In genomic region chr3:126463119-126463815, GRCm38 (mm10) we compare ENCODE assay signal across 13 mouse cellular contexts.
DNase-seq lines count a peak whose midpoint lies in the region; ATAC-seq and TF ChIP-seq lines count a peak whose summit lies in the region.
"Had no signal": no experiment of that assay in that cellular context is flagged by ENCODE, and none has a peak within 500 bp of the region (broad histone marks: within the 10 kb centered on the region; RNA-seq: fewer than 3 reads in every experiment).

No protein-coding gene starts in this region.

- TF ChIP-seq POLR2A in liver, adult 2 months (IDR thresholded peaks at IDR 0.05; ENCODE audit: extremely low read depth, insufficient read depth, low read length): no peak

- H3K4me3 ChIP-seq in liver, adult 2 months (ENCODE audit: insufficient read depth, low read depth, low read length): no peak overlapping the region
- no peak overlapping the region for H3K4me3 ChIP-seq in liver, embryonic 11.5 days (ENCODE audit: low read depth, low read length)
- no peak overlapping the region for H3K4me3 ChIP-seq in lung, postnatal 0 days (ENCODE audit: low read depth, low read length)

- H3K36me3 ChIP-seq in liver, adult 2 months (ENCODE audit: control insufficient read depth, insufficient read depth, low read length): no peaks in the 10 kb centered on the region
- no peaks in the 10 kb centered on the region for H3K36me3 ChIP-seq in liver, embryonic 11.5 days (ENCODE audit: control insufficient read depth, insufficient read depth, low read length)
- H3K36me3 ChIP-seq in lung, postnatal 0 days (ENCODE audit: insufficient read depth, low read length): no peaks in the 10 kb centered on the region

- ATAC-seq in liver, embryonic 11.5 days (replicated peaks; ENCODE audit: low FRiP score): no peak
- peak; percentile 72 for ATAC-seq in lung, postnatal 0 days
- ATAC-seq: hindbrain, embryonic 16.5 days had no signal

- intact Hi-C loops in gastrocnemius, postnatal 36 days (cut with DNase I): no loop called here

- H3K27ac ChIP-seq in liver, adult 2 months (replicated peaks; ENCODE audit: insufficient read depth, low read depth, low read length): no peak overlapping the region
- H3K27ac ChIP-seq in liver, embryonic 11.5 days (ENCODE audit: low read depth, low read length): no peak overlapping the region
- no peak overlapping the region for H3K27ac ChIP-seq in lung, postnatal 0 days (ENCODE audit: low read length)

- WGBS in liver, adult 2 months: 57% methylated on average over 4 of the region's 4 CpGs
- WGBS in liver, embryonic 11.5 days: 74% methylated on average over 4 of the region's 4 CpGs
- 60% methylated on average over 4 of the region's 4 CpGs for WGBS in lung, postnatal 0 days

- H3K4me2 ChIP-seq in liver, embryonic 11.5 days: no peak overlapping the region
- H3K4me2 ChIP-seq in lung, postnatal 0 days (replicated peaks; ENCODE audit: low read depth, low read length): no peak overlapping the region

- no peak overlapping the region for H3K9ac ChIP-seq in liver, adult 2 months (ENCODE audit: low read depth, low read length)
- no peak overlapping the region for H3K9ac ChIP-seq in liver, embryonic 11.5 days (ENCODE audit: low read depth, low read length)
- no peak overlapping the region for H3K9ac ChIP-seq in lung, postnatal 0 days (replicated peaks; ENCODE audit: low read depth)

- H3K9me3 ChIP-seq in liver, embryonic 11.5 days (ENCODE audit: control insufficient read depth, low read length): no peaks in the 10 kb centered on the region
- no peaks in the 10 kb centered on the region for H3K9me3 ChIP-seq in lung, postnatal 0 days (ENCODE audit: low read length)

- no peaks in the 10 kb centered on the region for H3K79me2 ChIP-seq in liver, adult 2 months (ENCODE audit: control insufficient read depth, insufficient read depth, low read length)

- TF ChIP-seq EP300 in lung, postnatal 0 days (IDR thresholded peaks at IDR 0.05): no peak

- DNase-seq in adrenal gland, adult 2 months: peak; percentile 16
- DNase-seq in adrenal gland, adult 8-10 months: no peak
- DNase-seq in liver, adult 2 months (ENCODE audit: extremely low read depth, low read depth, low spot score): peak; percentile 51
- DNase-seq in liver, embryonic 11.5 days (ENCODE audit: low spot score): no peak
- peak; percentile 64 for DNase-seq in NIH3T3 (ENCODE audit: low read depth)
- peak; percentile 87 for DNase-seq in lung, postnatal 0 days (ENCODE audit: low spot score)
- no peak for DNase-seq in gastrocnemius, postnatal 36 days
- DNase-seq in retina, embryonic 14.5 days (ENCODE audit: low spot score): no peak
- DNase-seq: cerebellum, adult 18-20 months; embryo, embryonic 11 days; kidney, adult 8-10 months; kidney, postnatal 4 days had no signal

- no peaks in the 10 kb centered on the region for H3K27me3 ChIP-seq in liver, adult 2 months (ENCODE audit: control insufficient read depth, insufficient read depth, low read length)
- H3K27me3 ChIP-seq in liver, embryonic 11.5 days (replicated peaks; ENCODE audit: control insufficient read depth, insufficient read depth, low read length): no peaks in the 10 kb centered on the region
- no peaks in the 10 kb centered on the region for H3K27me3 ChIP-seq in lung, postnatal 0 days (replicated peaks; ENCODE audit: insufficient read depth, low read length)

- TF ChIP-seq CTCF in liver, adult 2 months (IDR thresholded peaks at IDR 0.05; ENCODE audit: low read depth, low read length): no peak
- no peak for TF ChIP-seq CTCF in lung, postnatal 0 days (IDR thresholded peaks at IDR 0.05)

- H3K4me1 ChIP-seq in liver, adult 2 months (ENCODE audit: control insufficient read depth, insufficient read depth, low read length): no peaks in the 10 kb centered on the region
- no peaks in the 10 kb centered on the region for H3K4me1 ChIP-seq in liver, embryonic 11.5 days (replicated peaks; ENCODE audit: control insufficient read depth, insufficient read depth, low read length)
- H3K4me1 ChIP-seq in lung, postnatal 0 days (ENCODE audit: insufficient read depth, low read depth, low read length): no peaks in the 10 kb centered on the region

Comparison
In these comparisons a context has a peak if more than half of its experiments do, and no peak if none do; other contexts are left out.
1. DNase-seq: peak in adrenal gland, adult 2 months (single experiment), liver, adult 2 months (single experiment), NIH3T3 (single experiment) and lung, postnatal 0 days (single experiment); none in adrenal gland, adult 8-10 months (single experiment), liver, embryonic 11.5 days (single experiment), gastrocnemius, postnatal 36 days (0 of 2) and retina, embryonic 14.5 days (single experiment).